Mouse (Mus musculus) heart, embryonic 16.5 days (tissue): Measurements from ENCODE around the gene Tnfaip8l2. TPM values are rescaled to one million over a fixed set of nuclear protein-coding genes. Genes with fewer than 3 reads are reported as not detected.
"Not testable (repeated sequence)": the region's sequence is repeated elsewhere in the genome, so short reads cannot be mapped to it uniquely, and the experiment has no call there.

ENCODE experiments used
- ATAC-seq: fragments of 200-750 bp; cut with Nextera tagmentation; replicated peaks from 2 replicates; pipeline ENCODE4 v1.8.0; 2017; ENCODE audit warnings: moderate number of reproducible peaks; ENCODE audit not compliant: insufficient read depth, low FRiP score; ENCODE audit errors: extremely low read depth
- H3K27ac ChIP-seq: fragments of 300-500 bp; sonication (generic); 2 replicates; pipeline ENCODE4 v1.5.1; 2014; ENCODE audit warnings: mild to moderate bottlenecking, low read length, control low read depth, moderate library complexity
- H3K27me3 ChIP-seq: fragments of 300-500 bp; sonication (generic); 2 replicates; pipeline ENCODE4 v1.6.1; 2014; ENCODE audit warnings: low read length, mixed read lengths; ENCODE audit not compliant: control insufficient read depth, insufficient read depth
- H3K36me3 ChIP-seq: fragments of 300-500 bp; sonication (generic); 2 replicates; pipeline ENCODE4 v1.6.1; 2014; ENCODE audit not compliant: control insufficient read depth, insufficient read depth
- H3K4me1 ChIP-seq: fragments of 300-500 bp; sonication (generic); 2 replicates; pipeline ENCODE4 v1.6.1; 2014; ENCODE audit warnings: low read length, mixed read lengths; ENCODE audit not compliant: control insufficient read depth, insufficient read depth
- H3K4me2 ChIP-seq: fragments of 300-500 bp; sonication (generic); 2 replicates; pipeline ENCODE4 v1.6.1; 2014; ENCODE audit warnings: low read depth, mild to moderate bottlenecking, control low read depth, low read length
- H3K4me3 ChIP-seq: fragments of 300-500 bp; sonication (generic); 2 replicates; pipeline ENCODE4 v1.5.1; 2014; ENCODE audit warnings: mild to moderate bottlenecking, control low read depth, low read length
- H3K9ac ChIP-seq: fragments of 300-500 bp; sonication (generic); 2 replicates; pipeline ENCODE4 v1.6.1; 2014; ENCODE audit warnings: low read length, control low read depth
- H3K9me3 ChIP-seq: fragments of 300-500 bp; sonication (generic); replicated peaks from 2 replicates; pipeline ENCODE4 v1.6.1; 2016; ENCODE audit warnings: low read length; ENCODE audit not compliant: control insufficient read depth
- WGBS: fragments of 180-500 bp; shearing (Covaris S2); extraction: QIAGEN DNeasy Blood & Tissue Kit; methylation state at CpG from one replicate; pipeline ENCODE4 v1.1.7; 2014; 5-methylcytosine and 5-hydroxymethylcytosine counted together
- polyA plus RNA-seq: library from polyadenylated mRNA; unstranded; fragments of >200 nt; fragmentation: Nextera tagmentation; extraction: Ambion mirVana; gene quantifications from 2 replicates; pipeline ENCODE4 v1.2.1, GENCODE M21; 2015

Gene Tnfaip8l2
- polyA plus RNA-seq, 1 experiment from 2014 or later = 4.4 TPM

GRCm38 (mm10) chr3:95141474-95141873 lies 686 bp downstream of the Tnfaip8l2 start:
- 0 out of 2 replicates have a peak overlapping the region, but pooled peaks have one; percentile 6 for H3K4me3 ChIP-seq
- peaks cover 4% of the 10 kb centered on the region; the same call in 1 of the 2 replicates for H3K36me3 ChIP-seq
- H3K27me3 ChIP-seq = no peaks in the 10 kb centered on the region
- no peak overlapping the region for H3K9ac ChIP-seq
- no peaks in the 10 kb centered on the region for H3K4me1 ChIP-seq
- peak overlapping the region; percentile 51 for H3K27ac ChIP-seq
- no peak overlapping the region for H3K4me2 ChIP-seq
- no peak for ATAC-seq
- WGBS = 80% methylated on average over 9 of the region's 9 CpGs
- H3K9me3 ChIP-seq = no peaks in the 10 kb centered on the region

- no peak overlapping the region for H3K27ac ChIP-seq
- WGBS = 88% methylated on average over 6 of the region's 6 CpGs
- H3K36me3 ChIP-seq = peaks cover 4% of the 10 kb centered on the region; the same call in 1 of the 2 replicates
- H3K9me3 ChIP-seq = no peaks in the 10 kb centered on the region
- H3K4me3 ChIP-seq = no peak overlapping the region
- H3K27me3 ChIP-seq = no peaks in the 10 kb centered on the region
- no peaks in the 10 kb centered on the region for H3K4me1 ChIP-seq
- no peak for ATAC-seq
- H3K9ac ChIP-seq = no peak overlapping the region
- H3K4me2 ChIP-seq = no peak overlapping the region
Observed at GRCm38 (mm10) chr3:95140795-95141194, 1.4 kb downstream of the Tnfaip8l2 start.

GRCm38 (mm10) chr3:95140289-95140595 lies 1.9 kb downstream of the Tnfaip8l2 start:
- ATAC-seq = no peak
- Histone ChIP-seq H3K27ac (no peak overlapping the region), H3K4me1 (peaks cover 5% of the 10 kb centered on the region), H3K4me2 (peak overlapping the region; percentile 3), H3K4me3 (no peak overlapping the region), H3K9ac (no peak overlapping the region), H3K36me3 (peaks cover 4% of the 10 kb centered on the region; the same call in 1 of the 2 replicates), H3K27me3 (no peaks in the 10 kb centered on the region), H3K9me3 (no peaks in the 10 kb centered on the region)
- 66% methylated on average over 18 of the region's 18 CpGs for WGBS

GRCm38 (mm10) chr3:95139586-95140288 lies 2.4 kb downstream of the Tnfaip8l2 start:
- 59% methylated on average over 25 of the region's 25 CpGs for WGBS
- H3K9ac ChIP-seq = no peak overlapping the region
- H3K9me3 ChIP-seq = no peaks in the 10 kb centered on the region
- H3K36me3 ChIP-seq = peaks cover 4% of the 10 kb centered on the region; the same call in 1 of the 2 replicates
- H3K4me2 ChIP-seq = peak overlapping the region; percentile 3
- ATAC-seq = no peak
- no peak overlapping the region for H3K4me3 ChIP-seq
- H3K27ac ChIP-seq = no peak overlapping the region
- H3K4me1 ChIP-seq = peaks cover 9% of the 10 kb centered on the region
- H3K27me3 ChIP-seq = no peaks in the 10 kb centered on the region

- H3K27ac ChIP-seq = no peak overlapping the region
- H3K27me3 ChIP-seq = no peaks in the 10 kb centered on the region
- H3K4me2 ChIP-seq = no peak overlapping the region
- no peak overlapping the region for H3K4me3 ChIP-seq
- H3K36me3 ChIP-seq = peaks cover 4% of the 10 kb centered on the region; the same call in 1 of the 2 replicates
- no peak overlapping the region for H3K9ac ChIP-seq
- peaks cover 13% of the 10 kb centered on the region for H3K4me1 ChIP-seq
- 85% methylated on average over 3 of the region's 3 CpGs for WGBS
- ATAC-seq = no peak
- H3K9me3 ChIP-seq = no peaks in the 10 kb centered on the region
Observed at GRCm38 (mm10) chr3:95136336-95136735, 5.8 kb downstream of the Tnfaip8l2 start.

GRCm38 (mm10) chr3:95135433-95136052 lies 6.6 kb downstream of the Tnfaip8l2 start:
- H3K27ac ChIP-seq = no peak overlapping the region
- H3K9ac ChIP-seq = no peak overlapping the region
- no peaks in the 10 kb centered on the region for H3K27me3 ChIP-seq

GRCm38 (mm10) chr3:95135023-95135422 lies 7.1 kb downstream of the Tnfaip8l2 start:
- no peak for ATAC-seq
- 12% methylated on average over 6 of the region's 6 CpGs for WGBS
- H3K4me1 ChIP-seq = peaks cover 13% of the 10 kb centered on the region
- peak overlapping the region; percentile 49 for H3K4me3 ChIP-seq
- peak overlapping the region; percentile 69 for H3K4me2 ChIP-seq
- no peaks in the 10 kb centered on the region for H3K27me3 ChIP-seq
- peak overlapping the region; percentile 59 for H3K9ac ChIP-seq
- no peaks in the 10 kb centered on the region for H3K9me3 ChIP-seq
- H3K27ac ChIP-seq = no peak overlapping the region
- peaks cover 3% of the 10 kb centered on the region; the same call in 1 of the 2 replicates for H3K36me3 ChIP-seq

More at GRCm38 (mm10) chr3:95135433-95136052, 6.6 kb downstream of the Tnfaip8l2 start:
- no peaks in the 10 kb centered on the region for H3K9me3 ChIP-seq
- peak overlapping the region; percentile 49 for H3K4me3 ChIP-seq
- 72% methylated on average over 7 of the region's 7 CpGs for WGBS
- H3K36me3 ChIP-seq = peaks cover 4% of the 10 kb centered on the region; the same call in 1 of the 2 replicates
- peaks cover 13% of the 10 kb centered on the region for H3K4me1 ChIP-seq
- ATAC-seq = no peak
- H3K4me2 ChIP-seq = peak overlapping the region; percentile 69

- H3K27ac ChIP-seq, H3K36me3 ChIP-seq, H3K9me3 ChIP-seq, H3K4me2 ChIP-seq, H3K27me3 ChIP-seq, H3K9ac ChIP-seq: not testable (repeated sequence)
- no CpG with 5 or more reads among the region's 12 CpGs for WGBS
- peak; percentile 23 for ATAC-seq
- Histone ChIP-seq H3K4me1 (peaks cover 15% of the 10 kb centered on the region), H3K4me3 (peak overlapping the region; percentile 89; the same call in 1 of the 2 replicates)
Observed at GRCm38 (mm10) chr3:95134133-95134532, 8.0 kb downstream of the Tnfaip8l2 start.

- H3K27me3 ChIP-seq = no peaks in the 10 kb centered on the region
- peaks cover 8% of the 10 kb centered on the region for H3K36me3 ChIP-seq
- no peaks in the 10 kb centered on the region for H3K9me3 ChIP-seq
- H3K4me3 ChIP-seq = peak within 1 kb of the TSS; percentile 89
- peak; percentile 89 for ATAC-seq
- H3K9ac ChIP-seq = peak within 1 kb of the TSS; percentile 81
- H3K4me2 ChIP-seq = peak within 1 kb of the TSS; percentile 90
- peak within 1 kb of the TSS; percentile 84 for H3K27ac ChIP-seq
- H3K4me1 ChIP-seq = peaks cover 17% of the 10 kb centered on the region
- WGBS = under 1% methylated on average over 20 of the region's 20 CpGs
Observed at GRCm38 (mm10) chr3:95133680-95134101, 8.5 kb downstream of the Tnfaip8l2 start, which contains the start of the genes Scnm1 and Lysmd1. TSS of gene Scnm1 (minus strand) at chr3:95134011. TSS of gene Lysmd1 (plus strand) at chr3:95134088.
